Mouse (Mus musculus): ENCODE results near the gene Sgta. TPM values are rescaled to one million over a fixed set of nuclear protein-coding genes. Genes with fewer than 3 reads are reported as not detected.
"Not testable (repeated sequence)": the region's sequence is repeated elsewhere in the genome, so short reads cannot be mapped to it uniquely, and the experiment has no call there.

The Sgta gene
- 100 to 1,000 TPM; 220 to 229 TPM for total RNA-seq (2021)
- long read RNA-seq, experiment 1, transcript Sgta-202 (12 exons, 1,964 nt): major isoform, 254 of 438 reads
- long read RNA-seq, experiment 1, transcript Sgta-201 (12 exons, 1,969 nt): minor isoform, 71 of 438 reads
- long read RNA-seq, experiment 1, partial matches to known transcripts: 30 of 438 reads
- long read RNA-seq, experiment 1, other reads (novel, unspliced or antisense): 83 of 438 reads
- long read RNA-seq, experiment 2, transcript Sgta-202 (12 exons, 1,964 nt): major isoform, 213 of 383 reads
- long read RNA-seq, experiment 2, transcript Sgta-201 (12 exons, 1,969 nt): minor isoform, 65 of 383 reads
- long read RNA-seq, experiment 2, partial matches to known transcripts: 63 of 383 reads
- long read RNA-seq, experiment 2, other reads (novel, unspliced or antisense): 42 of 383 reads

DNA sequence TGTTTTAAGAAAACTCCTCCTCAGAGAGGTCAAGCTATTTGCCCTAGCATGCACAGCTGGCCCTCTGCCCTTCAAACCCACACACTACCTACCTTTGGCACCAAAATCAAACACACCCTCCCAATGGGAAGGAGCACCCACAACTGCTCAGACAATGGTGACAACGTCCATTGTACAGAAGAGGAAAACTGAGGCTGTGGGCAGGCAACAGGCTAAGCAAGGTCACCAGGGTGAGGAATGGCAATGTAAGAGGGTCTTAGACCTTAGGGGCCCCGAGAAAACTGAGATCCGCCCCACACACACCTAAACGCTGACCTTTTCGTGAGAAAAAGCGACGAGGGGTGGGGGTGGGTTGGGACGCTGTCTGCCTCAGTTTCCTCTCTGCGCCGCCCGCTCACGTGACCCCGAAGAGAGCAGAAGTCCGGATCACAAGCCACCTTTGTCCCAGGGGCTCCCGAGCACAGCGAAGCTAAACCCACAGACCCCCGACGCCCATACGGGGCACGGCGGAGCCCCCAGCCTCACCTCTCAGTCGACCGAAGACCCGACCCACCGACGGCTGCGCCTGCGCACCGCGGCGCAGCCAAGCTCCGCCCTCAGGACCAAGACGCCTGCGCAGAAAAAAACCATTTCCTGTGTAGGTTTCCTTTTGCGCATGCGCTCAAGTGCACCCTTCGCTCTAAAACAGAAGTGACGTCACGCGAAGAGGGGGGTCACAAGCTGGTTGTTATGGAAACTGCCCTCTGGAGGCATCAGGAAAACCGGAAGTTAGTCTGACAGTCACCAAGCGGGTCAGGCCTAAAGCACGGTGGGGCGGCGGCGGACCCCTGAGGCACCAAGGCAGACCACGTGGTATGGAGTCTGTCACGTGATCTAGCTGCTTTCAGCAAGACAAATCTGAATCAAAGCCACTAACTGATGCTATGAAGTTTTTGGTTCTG is at the start of gene Sgta:
Gene Sgta, minus strand, starts transcription at position 579 of the 941 bp plus-strand sequence.
- peak; percentile 94 to 96 for DNase-seq (ENCODE audit: low spot score in 2 of 2)

DNA sequence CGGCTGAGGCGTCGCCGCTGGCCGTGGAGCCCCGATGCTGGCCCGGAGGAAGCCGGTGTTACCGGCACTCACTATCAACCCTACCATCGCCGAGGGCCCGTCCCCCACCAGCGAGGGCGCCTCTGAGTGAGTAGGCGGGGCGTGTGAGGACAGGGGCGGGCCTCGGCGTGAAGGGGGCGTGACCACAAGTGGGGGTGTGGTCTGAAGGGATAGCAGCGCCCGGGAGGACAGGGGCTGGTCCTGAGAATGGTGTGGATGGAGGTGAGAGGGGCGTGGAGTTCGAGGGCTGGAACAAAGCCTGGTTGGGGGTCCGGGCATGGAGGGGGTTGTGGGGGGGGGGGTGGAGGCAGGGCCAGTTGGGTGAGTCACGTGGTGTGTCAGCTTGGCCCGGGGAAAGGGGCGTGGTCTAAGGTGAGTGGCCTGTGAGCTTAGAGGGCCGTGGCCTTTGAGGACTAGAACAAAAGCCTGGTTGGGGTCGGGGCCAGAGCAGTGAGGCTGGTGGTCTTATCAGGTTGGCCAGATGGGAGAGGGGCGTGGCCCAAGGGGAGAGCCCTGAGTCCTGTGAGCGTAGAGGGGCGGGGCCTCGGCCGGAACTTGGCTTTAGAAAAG is 46.2 kb upstream of the Sgta start:
- DNase-seq (ENCODE audit: low spot score in 2 of 2): peak; percentile 85 to 86

DNA sequence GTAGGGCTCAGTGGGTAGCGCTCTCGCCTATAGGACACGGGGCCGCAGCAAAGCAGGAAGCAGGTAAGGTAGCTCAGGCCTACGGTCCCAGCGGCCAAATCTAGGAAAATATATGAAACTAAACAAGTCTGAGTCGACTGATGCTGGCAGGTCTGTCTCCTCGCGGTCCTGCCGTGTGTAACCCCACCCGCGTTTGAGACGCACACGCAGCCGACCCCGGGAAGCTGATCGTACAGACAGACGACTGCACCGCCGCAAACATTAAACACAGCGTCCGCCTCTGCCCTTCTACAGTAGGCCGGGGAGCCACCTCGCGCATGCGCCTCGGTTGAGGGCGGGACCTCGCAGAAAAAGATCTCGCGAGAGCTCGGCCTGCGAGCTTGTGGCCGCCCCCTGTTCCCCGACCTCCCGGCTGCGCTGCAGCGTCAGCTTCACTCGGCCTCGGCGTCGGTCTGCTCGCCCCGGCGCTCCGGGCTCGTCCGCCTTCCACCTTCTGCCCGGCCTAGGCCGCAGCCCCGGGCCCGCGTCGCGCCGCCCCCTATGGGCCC is 45.7 kb upstream of the Sgta start, which contains the start of gene Map2k2:
Gene Map2k2, plus strand, starts transcription at position 351 of the 548 bp plus-strand sequence.
- DNase-seq (ENCODE audit: low spot score in 2 of 2): peak; percentile 96 to 98

DNA sequence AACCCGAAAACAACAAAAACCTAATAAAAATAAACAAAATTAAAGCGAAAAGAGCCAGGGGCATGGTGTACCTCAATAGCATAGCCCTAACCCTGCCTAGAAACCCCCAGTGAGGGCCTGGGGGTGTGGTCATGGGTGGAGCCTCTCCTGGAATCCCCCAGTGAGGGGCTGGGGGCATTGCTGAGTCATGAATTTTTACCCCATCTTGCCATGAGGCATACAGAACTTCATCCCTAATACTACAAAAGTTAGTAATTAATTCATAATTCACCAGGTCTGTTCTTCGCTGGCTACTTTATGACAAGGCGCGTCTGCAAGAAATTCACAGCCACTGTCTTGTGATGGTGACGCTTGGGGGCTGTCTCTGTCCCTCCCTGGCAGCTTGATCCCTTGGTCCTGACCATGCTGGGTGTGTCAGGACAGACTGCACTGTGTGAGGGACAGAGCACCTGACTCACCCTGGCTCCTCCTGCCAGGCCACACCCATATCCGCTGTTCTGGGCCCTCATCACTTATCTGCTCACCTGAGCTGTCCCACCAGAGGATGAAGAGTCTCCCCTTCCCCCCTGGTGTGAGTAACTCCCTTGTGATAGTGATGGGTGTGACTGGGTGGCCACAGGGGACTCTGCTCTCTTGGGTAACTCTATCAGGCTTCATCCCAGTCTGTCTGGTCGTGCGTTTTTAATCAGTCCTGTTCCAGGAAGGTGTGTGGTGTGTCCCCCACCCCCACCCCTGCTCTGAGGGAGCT is 35.1 kb upstream of the Sgta start:
- DNase-seq (ENCODE audit: low spot score in 2 of 2): no peak

DNA sequence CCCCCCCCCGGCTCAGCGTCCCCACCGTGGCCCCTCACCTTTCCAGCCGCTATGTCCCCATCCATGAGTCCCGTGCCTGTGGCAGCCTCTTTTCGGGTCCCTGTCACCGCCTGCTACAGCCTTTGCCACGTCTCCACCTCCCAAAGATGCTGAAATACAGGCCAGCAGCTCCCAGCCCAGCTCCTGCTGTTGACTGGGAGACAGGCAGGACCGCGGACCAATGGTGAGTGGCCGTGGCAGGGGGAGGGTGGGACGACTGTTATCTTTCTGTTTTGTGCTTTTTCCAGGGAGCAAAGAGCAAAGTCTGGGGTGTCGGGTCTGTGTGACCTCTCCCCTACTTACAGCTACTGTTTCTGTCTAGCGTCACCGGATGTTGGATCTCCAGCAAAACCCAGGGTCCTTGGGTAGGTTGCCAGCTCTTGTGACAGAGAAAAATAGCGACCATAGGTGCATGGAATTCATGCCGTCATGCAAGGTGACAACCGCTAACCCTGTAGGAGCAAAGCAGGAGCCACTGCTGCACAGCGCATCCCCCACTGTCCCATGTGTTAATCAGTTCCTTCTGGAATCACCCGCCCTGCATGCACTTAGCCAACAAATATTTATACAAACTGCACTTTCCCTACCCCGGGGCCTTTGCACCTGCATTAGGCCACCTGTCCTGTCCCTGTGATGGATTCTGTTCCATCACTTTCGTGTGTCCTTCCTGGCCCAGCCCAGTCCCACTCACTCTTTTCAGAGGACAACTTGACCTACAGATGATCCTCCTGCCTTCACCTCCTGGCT is 32.7 kb upstream of the Sgta start:
- DNase-seq (ENCODE audit: low spot score in 2 of 2): peak; percentile 49 to 60

DNA sequence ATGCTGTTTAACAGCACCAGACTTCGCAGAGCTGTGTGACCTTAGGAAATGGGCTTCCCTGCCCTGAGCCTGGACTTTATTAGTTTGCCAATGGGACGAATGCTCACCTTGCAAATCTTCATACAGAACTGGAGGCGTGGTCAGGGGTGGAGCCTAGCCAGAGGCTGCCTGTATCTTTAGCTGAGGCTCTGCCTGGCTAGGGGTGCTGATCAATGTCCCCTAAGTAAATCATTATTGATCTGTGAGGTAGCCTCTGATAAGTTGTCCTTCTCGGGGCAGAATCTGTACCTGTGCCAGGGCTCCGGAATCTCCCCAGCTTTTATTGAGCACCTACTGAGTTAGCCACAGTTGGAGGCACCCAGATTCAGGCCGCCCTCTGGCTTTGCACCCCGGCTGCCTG is 30.6 kb upstream of the Sgta start:
- DNase-seq (ENCODE audit: low spot score in 2 of 2): no peak

DNA sequence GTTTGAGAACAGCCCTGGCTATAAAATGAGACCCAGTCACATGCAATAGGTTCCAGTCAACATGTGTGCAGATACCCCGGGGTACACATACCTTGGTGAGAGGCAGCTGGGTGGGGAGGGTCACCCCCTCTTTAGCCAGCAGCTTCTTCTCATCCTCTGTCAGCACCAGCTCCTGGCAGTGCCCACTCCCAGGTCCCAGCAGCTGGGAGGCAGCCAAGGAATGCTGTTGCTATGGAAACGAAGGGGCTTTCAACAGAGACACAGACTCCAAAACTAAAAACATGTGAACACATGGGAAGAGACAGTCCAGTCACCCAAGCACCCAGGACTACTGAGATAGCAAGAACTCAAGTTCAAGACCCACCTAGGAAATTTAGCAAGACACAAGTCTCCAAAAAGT is 29.2 kb upstream of the Sgta start:
- no peak for DNase-seq (ENCODE audit: low spot score in 2 of 2)

DNA sequence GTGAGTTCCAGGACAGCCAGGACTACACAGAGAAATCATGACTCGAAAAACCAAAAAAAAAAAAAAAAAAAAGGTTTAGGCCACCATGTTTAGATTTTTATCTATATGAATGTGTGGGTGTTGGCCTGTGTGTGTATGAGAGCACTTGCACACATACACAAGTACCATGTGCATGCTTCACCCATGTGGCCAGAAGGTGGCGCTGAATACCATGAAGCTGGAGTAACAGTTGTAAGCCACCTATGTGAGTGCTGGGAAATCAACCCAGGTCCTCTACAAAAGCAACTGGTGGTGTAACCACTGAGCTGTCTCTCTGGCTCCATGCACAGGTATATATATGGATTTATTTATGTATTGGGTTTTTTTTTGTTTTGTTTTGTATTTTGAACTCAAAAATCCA is 27.0 kb upstream of the Sgta start:
- DNase-seq (ENCODE audit: low spot score in 2 of 2): no peak

DNA sequence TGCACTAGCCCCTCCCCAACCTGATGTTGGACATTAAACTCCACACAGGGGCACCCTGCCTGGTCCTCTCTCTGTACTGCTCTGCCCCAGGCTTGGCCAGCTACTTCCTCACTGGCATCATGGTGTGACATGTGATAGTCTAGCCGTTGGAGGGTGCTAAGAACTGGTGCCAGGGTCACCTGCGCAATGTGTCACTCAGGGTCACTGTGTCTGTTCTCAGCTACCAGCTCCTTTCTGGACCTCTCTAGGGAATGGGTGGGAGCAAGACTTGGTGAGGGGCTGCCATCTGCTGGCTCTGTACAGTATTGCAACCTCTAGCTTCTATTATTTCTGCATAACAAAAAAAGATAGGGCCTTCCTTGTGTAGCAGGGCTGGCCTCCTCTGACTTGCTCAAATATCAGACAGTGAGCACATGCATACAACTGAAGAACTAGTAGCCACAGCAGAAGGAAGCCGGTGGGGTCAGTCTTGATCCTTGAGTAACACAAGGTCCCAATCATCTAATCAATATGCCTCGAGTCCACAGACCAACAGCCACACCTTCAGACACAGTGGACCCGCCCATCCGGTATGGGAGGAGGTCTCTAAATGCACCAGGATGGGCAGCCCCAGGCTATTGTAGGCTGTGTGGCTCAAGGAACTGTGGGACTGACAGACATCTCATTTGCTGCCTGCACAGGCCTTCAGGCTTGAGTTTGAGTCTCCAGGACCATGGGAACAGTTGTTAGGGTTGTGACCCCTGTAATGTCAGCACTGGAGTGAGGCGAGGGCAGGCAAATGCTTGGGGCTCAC is 22.4 kb upstream of the Sgta start:
- peak; percentile 71 to 77 for DNase-seq (ENCODE audit: low spot score in 2 of 2)

DNA sequence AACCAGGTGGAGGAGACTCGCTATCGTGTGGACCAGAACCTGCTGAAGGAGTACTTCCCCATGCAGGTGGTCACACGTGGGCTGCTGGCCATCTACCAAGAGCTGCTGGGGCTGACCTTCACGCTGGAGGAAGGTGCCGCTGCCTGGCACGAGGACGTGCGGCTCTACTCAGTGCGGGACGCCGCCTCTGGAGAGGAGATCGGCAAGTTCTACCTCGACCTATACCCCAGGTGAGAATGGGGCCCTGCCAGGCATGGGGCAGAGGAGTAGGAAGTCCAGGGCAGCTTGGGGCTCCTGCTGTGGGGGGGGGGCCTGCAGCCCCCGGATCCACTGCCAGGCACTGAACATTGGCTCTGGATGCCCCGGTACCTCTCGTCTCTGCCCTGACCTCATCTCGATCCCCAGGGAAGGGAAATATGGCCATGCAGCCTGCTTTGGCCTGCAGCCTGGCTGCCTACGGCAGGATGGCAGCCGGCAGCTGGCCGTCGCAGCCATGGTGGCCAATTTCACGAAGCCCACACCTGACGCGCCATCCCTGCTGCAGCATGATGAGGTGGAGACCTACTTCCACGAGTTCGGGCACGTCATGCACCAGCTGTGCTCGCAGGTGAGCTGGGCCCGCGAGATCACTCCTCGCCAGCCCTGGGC is 20.2 kb upstream of the Sgta start:
- DNase-seq (ENCODE audit: low spot score in 2 of 2): no peak

DNA sequence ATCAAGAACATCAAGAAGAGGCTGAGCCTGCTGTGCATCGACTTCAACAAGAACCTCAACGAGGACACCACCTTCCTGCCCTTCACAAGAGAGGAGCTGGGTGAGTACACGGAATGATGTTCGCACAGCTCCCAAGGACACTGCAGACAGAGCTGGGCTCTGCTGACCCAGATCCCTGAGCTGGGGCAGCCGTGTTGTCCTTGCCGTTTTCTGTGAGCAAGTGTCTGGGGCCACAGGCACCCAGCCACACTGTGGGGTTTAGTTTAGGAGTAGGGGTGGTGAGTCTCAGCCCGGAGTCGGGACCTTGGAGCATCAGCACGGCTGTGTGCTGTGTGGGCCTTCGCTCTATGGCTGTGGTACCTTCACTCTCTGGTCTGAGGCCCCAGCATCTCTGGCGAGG is 17.9 kb upstream of the Sgta start:
- no peak for DNase-seq (ENCODE audit: low spot score in 2 of 2)

DNA sequence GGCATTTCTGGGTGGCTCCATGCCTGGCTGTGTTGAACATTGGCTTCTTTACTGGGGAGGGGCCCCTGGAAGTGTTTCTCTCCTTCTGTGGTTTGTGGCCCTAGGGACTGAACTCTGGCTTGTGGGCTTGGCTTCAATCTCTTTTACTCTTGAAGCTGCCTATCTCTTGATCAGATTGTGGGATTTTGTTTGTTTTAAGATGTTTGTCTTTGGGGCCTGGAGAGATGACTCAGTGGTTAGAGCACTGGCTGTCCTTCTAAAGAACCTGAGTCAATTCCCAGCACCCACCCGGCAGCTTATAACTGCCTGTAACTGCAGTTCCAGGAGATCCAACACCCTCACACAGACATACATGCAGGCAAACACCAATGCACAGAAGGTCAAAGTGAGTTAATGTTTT is 16.4 kb upstream of the Sgta start:
- no peak for DNase-seq (ENCODE audit: low spot score in 2 of 2)

DNA sequence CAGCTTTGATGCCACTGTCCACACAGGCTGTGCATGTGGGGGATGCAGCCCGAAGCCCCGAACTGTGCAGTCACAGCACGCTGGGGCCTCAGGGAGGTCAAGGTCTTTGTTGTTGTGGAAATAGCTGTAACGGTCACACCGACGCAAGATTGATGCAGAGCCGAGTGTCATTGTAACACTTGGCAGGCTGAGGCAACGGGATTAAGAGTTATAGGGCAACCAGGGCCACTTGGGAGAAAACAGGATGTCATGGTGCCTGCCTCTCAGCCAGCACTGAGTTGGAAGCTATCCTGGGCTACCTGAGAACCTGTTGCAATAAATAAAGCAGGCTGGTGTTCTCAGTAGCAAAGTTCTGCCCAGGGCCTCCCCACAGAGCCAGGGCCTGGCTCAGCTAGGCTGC is 15.8 kb upstream of the Sgta start:
- DNase-seq (ENCODE audit: low spot score in 2 of 2): no peak

DNA sequence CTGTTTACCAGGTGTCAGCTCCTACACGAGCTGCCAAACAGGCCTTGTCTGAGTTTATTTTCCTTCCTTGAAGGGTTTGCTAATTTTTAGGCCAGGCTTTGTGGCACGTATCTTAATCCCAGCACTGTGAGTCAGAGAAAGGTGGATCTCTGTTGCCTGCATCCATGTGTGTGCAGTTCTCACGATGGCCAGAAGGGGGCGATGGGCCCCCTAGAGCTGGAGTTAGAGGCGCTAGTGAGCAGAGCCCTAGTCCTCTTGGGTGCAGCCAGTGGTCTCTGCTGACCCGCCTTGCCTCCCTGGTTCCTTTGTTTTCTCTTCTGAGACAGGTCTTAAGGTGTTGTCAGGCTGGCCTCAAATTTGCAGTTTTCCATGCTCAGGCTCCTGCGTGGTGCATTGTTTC is 13.5 kb upstream of the Sgta start:
- no peak for DNase-seq (ENCODE audit: low spot score in 2 of 2)

DNA sequence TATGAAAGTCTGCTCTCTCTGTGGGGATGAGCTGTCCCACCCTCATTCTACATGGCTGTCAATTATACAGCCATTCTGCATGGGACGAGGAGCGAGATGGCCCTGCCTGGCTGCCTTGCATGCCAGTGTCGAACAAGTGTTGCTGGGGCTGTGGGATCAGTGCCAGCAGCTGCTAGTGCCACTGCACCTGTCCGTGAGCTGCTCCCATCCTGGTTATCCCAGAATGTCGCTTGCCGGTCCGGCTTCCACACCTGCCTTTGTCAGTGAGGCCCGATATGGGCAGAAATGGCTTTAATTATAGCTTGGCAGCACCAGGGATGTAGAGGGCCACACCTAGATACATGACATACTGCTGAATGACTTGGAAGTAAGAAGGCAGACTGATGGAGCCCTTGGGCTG is 12.3 kb upstream of the Sgta start:
- DNase-seq (ENCODE audit: low spot score in 2 of 2): no peak

DNA sequence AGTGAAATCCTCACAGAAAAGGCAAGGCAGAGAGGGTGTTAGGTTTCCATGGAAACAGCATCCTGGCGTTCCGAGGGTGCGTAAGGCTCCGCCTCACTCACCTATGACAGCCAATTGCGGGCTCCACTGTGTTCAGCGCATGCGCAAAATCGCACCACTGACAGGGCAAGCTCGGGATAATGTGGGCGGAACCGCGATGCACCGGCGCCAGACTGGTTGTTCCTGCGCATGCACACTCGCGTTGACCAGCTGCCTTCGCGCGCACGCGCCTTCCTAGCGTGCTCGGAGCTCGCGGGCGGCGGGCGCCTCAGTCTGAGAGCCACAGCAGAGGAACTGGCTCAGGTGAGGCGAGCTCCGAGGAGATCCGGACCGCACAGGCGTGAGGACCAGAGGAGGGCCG is 9.9 kb upstream of the Sgta start, which contains the start of gene Thop1:
Gene Thop1, plus strand, starts transcription at position 200 of the 400 bp plus-strand sequence.
- peak; percentile 91 to 93 for DNase-seq (ENCODE audit: low spot score in 2 of 2)

DNA sequence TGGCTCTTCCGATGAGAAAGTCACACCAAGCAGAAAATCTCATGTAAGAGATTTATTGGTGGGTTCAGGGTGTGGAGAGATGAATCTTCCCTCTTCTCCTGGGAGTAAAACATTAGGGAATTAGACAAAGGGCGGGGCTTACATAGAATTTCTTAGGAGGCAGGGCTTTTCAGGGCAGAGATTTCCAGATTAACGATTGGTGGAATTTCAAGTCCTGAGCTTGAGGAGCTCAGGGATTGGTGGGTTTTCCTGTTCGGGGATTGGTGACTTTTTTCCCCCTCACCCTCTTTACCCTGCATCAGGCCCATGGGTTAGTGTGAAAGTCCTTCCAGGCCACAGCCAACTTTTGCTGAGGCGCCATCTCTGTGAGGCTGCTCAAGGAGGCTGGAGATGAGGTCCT is 8.7 kb upstream of the Sgta start:
- DNase-seq (ENCODE audit: low spot score in 2 of 2): no peak

DNA sequence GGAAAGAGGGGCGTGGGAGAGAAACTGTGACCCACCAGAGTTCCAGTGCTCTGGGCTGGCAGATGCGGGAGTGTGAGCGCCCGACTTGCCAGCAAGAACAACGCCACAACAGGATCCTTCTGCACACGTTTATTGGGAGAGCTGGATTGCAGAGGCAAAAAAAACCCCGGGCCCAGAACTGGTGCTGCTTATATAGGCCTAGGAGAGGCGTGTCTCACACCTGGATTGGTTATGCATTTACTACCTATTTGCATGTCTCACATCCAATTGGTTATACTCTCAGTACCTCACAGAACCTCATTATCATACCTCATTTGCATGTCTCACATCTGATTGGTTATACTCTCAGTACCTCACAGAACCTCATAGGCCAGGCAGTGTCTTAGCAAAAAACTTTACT is 4.5 kb upstream of the Sgta start:
- DNase-seq (ENCODE audit: low spot score in 2 of 2): not testable (repeated sequence)
